Mouse (Mus musculus) testis, adult 2 months (tissue): ENCODE measurements at regions not wholly inside any gene's neighbourhood (a gene's known extent, or its start where the extent isn't known, plus 50 kb on each side); places are given as distances from the start of the nearest gene placed in this dataset.

Source experiments
- H3K27ac ChIP-seq: fragments of 200-500 bp; 2 replicates; pipeline ENCODE4 v1.5.1; 2012; ENCODE audit warnings: low read depth, low read length; ENCODE audit not compliant: control insufficient read depth, insufficient read depth
- H3K27me3 ChIP-seq: fragments of 200-500 bp; 2 replicates; pipeline ENCODE4 v1.6.1; 2012; ENCODE audit warnings: mild to moderate bottlenecking, low read length, moderate library complexity; ENCODE audit not compliant: control insufficient read depth, insufficient read depth
- H3K36me3 ChIP-seq: fragments of 200-500 bp; 2 replicates; pipeline ENCODE4 v1.6.1; 2012; ENCODE audit warnings: mild to moderate bottlenecking, low read length; ENCODE audit not compliant: control insufficient read depth, insufficient read depth
- H3K4me1 ChIP-seq: fragments of 200-500 bp; 2 replicates; pipeline ENCODE4 v1.6.1; 2012; ENCODE audit warnings: low read length; ENCODE audit not compliant: control insufficient read depth, insufficient read depth
- H3K4me3 ChIP-seq: fragments of 200-500 bp; 2 replicates; pipeline ENCODE4 v1.5.1; 2012; ENCODE audit warnings: low read depth, mild to moderate bottlenecking, low read length, moderate library complexity, mixed read lengths; ENCODE audit not compliant: control insufficient read depth
- CTCF ChIP-seq: fragments of 200-500 bp; IDR thresholded peaks from 2 replicates; pipeline ENCODE4 v1.5.1; 2012; ENCODE audit warnings: low read depth, mild to moderate bottlenecking, inconsistent platforms, low read length, moderate library complexity; ENCODE audit not compliant: control insufficient read depth, insufficient read depth, insufficient replicate concordance
- POLR2A ChIP-seq: fragments of 200-500 bp; IDR thresholded peaks from 2 replicates; pipeline ENCODE4 v1.6.1; 2012; ENCODE audit warnings: low read depth, mild to moderate bottlenecking, inconsistent platforms, low read length, moderate library complexity; ENCODE audit not compliant: control insufficient read depth

GRCm38 (mm10) chr4:55763112-55763511, 230.8 kb upstream of the Klf4 start:
- TF ChIP-seq CTCF (no peak), POLR2A (no peak)
- H3K27me3 ChIP-seq = no peaks in the 10 kb centered on the region
- no peak overlapping the region for H3K4me3 ChIP-seq

GRCm38 (mm10) chr4:55762389-55762788, 230.1 kb upstream of the Klf4 start:
- H3K4me3 ChIP-seq = no peak overlapping the region

More at GRCm38 (mm10) chr4:55763112-55763511, 230.8 kb upstream of the Klf4 start:
- Histone ChIP-seq H3K27ac (no peak overlapping the region), H3K4me1 (no peaks in the 10 kb centered on the region), H3K36me3 (no peaks in the 10 kb centered on the region)

GRCm38 (mm10) chr4:55757148-55757927, 225.1 kb upstream of the Klf4 start:
- Histone ChIP-seq H3K4me1 (no peaks in the 10 kb centered on the region), H3K27me3 (no peaks in the 10 kb centered on the region), H3K4me3 (no peak overlapping the region), H3K36me3 (no peaks in the 10 kb centered on the region), H3K27ac (no peak overlapping the region)
- no peak for TF ChIP-seq POLR2A
- no peak for TF ChIP-seq CTCF

More at GRCm38 (mm10) chr4:55762389-55762788, 230.1 kb upstream of the Klf4 start:
- no peaks in the 10 kb centered on the region for H3K36me3 ChIP-seq
- H3K4me1 ChIP-seq = no peaks in the 10 kb centered on the region
- TF ChIP-seq POLR2A (no peak), CTCF (no peak)
- H3K27ac ChIP-seq = no peak overlapping the region
- H3K27me3 ChIP-seq = no peaks in the 10 kb centered on the region

- Histone ChIP-seq H3K27ac (no peak overlapping the region), H3K27me3 (no peaks in the 10 kb centered on the region), H3K4me1 (peaks cover 3% of the 10 kb centered on the region; the same call in 1 of the 2 replicates), H3K36me3 (no peaks in the 10 kb centered on the region), H3K4me3 (no peak overlapping the region)
- TF ChIP-seq POLR2A (no peak), CTCF (no peak)
These were observed 217.8 kb upstream of the Klf4 start for GRCm38 (mm10) chr4:55749949-55750600.

GRCm38 (mm10) chr4:55741355-55741754, 209.1 kb upstream of the Klf4 start:
- Histone ChIP-seq H3K27me3 (no peaks in the 10 kb centered on the region), H3K4me3 (no peak overlapping the region), H3K27ac (no peak overlapping the region), H3K4me1 (no peaks in the 10 kb centered on the region), H3K36me3 (no peaks in the 10 kb centered on the region)
- TF ChIP-seq POLR2A = no peak
- TF ChIP-seq CTCF = no peak

GRCm38 (mm10) chr4:55740062-55740461, 207.8 kb upstream of the Klf4 start:
- TF ChIP-seq CTCF (no peak), POLR2A (no peak)
- H3K27ac ChIP-seq = no peak overlapping the region
- no peaks in the 10 kb centered on the region for H3K4me1 ChIP-seq

GRCm38 (mm10) chr4:55738714-55739113, 206.4 kb upstream of the Klf4 start:
- H3K27me3 ChIP-seq = no peaks in the 10 kb centered on the region
- H3K4me3 ChIP-seq = no peak overlapping the region
- no peaks in the 10 kb centered on the region for H3K36me3 ChIP-seq
- H3K27ac ChIP-seq = no peak overlapping the region
- no peak for TF ChIP-seq POLR2A
- TF ChIP-seq CTCF = no peak
- H3K4me1 ChIP-seq = no peaks in the 10 kb centered on the region

More at GRCm38 (mm10) chr4:55740062-55740461, 207.8 kb upstream of the Klf4 start:
- no peaks in the 10 kb centered on the region for H3K27me3 ChIP-seq
- H3K36me3 ChIP-seq = no peaks in the 10 kb centered on the region
- H3K4me3 ChIP-seq = no peak overlapping the region
